Mouse (Mus musculus) gonadal fat pad, adult 2 months (tissue): ENCODE data around the gene Lemd1. TPM values are rescaled to one million over a fixed set of nuclear protein-coding genes. Genes with fewer than 3 reads are reported as not detected.

ENCODE experiments used
- DNase-seq: peaks from one replicate; pipeline ENCODE4 v3.0.0-alpha.2; 2012; ENCODE audit warnings: low read depth
- polyA plus RNA-seq: library from polyadenylated mRNA; depleted of rRNA; stranded (reverse); fragments of >200 nt; gene quantifications from 2 replicates; pipeline ENCODE4 v1.2.3, GENCODE M21; 2012

Lemd1 gene
- polyA plus RNA-seq, 1 experiment = 1.4 TPM

GRCm38 (mm10) chr1:132200562-132201510 lies 9.6 kb downstream of the Lemd1 start:
- DNase-seq = no peak

GRCm38 (mm10) chr1:132201511-132201860 lies 10.3 kb downstream of the Lemd1 start:
- DNase-seq = no peak

- DNase-seq = no peak
Measured at GRCm38 (mm10) chr1:132201936-132202335, 10.7 kb downstream of the Lemd1 start.

GRCm38 (mm10) chr1:132202771-132203170 lies 11.5 kb downstream of the Lemd1 start:
- no peak for DNase-seq

GRCm38 (mm10) chr1:132205958-132206357 lies 14.7 kb downstream of the Lemd1 start:
- no peak for DNase-seq

- no peak for DNase-seq
Measured at GRCm38 (mm10) chr1:132206828-132207227, 15.6 kb downstream of the Lemd1 start.

- DNase-seq = no peak
Measured at GRCm38 (mm10) chr1:132208154-132208553, 16.9 kb downstream of the Lemd1 start.

GRCm38 (mm10) chr1:132209400-132209799 lies 18.2 kb downstream of the Lemd1 start:
- DNase-seq = no peak

- no peak for DNase-seq
Measured at GRCm38 (mm10) chr1:132210922-132211321, 19.7 kb downstream of the Lemd1 start.

GRCm38 (mm10) chr1:132211672-132212071 lies 20.4 kb downstream of the Lemd1 start:
- DNase-seq = no peak

- no peak for DNase-seq
Measured at GRCm38 (mm10) chr1:132212218-132212617, 21.0 kb downstream of the Lemd1 start.

- no peak for DNase-seq
Measured at GRCm38 (mm10) chr1:132213076-132213475, 21.8 kb downstream of the Lemd1 start.

- DNase-seq = no peak
Measured at GRCm38 (mm10) chr1:132216276-132216675, 25.0 kb downstream of the Lemd1 start.

- no peak for DNase-seq
Measured at GRCm38 (mm10) chr1:132221627-132222026, 30.4 kb downstream of the Lemd1 start.

- no peak for DNase-seq
Measured at GRCm38 (mm10) chr1:132222166-132222565, 30.9 kb downstream of the Lemd1 start.

GRCm38 (mm10) chr1:132226297-132227080 lies 35.3 kb downstream of the Lemd1 start:
- DNase-seq = no peak

GRCm38 (mm10) chr1:132229667-132230066 lies 38.4 kb downstream of the Lemd1 start, which contains the start of gene Gm10188:
TSS of gene Gm10188 (minus strand) at chr1:132229767.
- DNase-seq = no peak

GRCm38 (mm10) chr1:132231470-132232274 lies 40.4 kb downstream of the Lemd1 start:
- DNase-seq = no peak

GRCm38 (mm10) chr1:132233566-132233965 lies 42.3 kb downstream of the Lemd1 start:
- DNase-seq = no peak

GRCm38 (mm10) chr1:132234757-132235273 lies 43.6 kb downstream of the Lemd1 start:
- DNase-seq = no peak

- no peak for DNase-seq
Measured at GRCm38 (mm10) chr1:132237585-132238159, 46.4 kb downstream of the Lemd1 start.
